Mouse (Mus musculus): ENCODE results near the gene Per1.

GRCm38 (mm10) chr11:69063413-69064201 lies 31.4 kb upstream of the Per1 start:
- no peak for TF ChIP-seq GATA1 (IDR thresholded peaks at IDR 0.05; ENCODE audit: borderline replicate concordance, low read length)
- no peak for TF ChIP-seq FLI1 (IDR thresholded peaks at IDR 0.05; ENCODE audit: low read length)
